Mouse (Mus musculus) left cerebral cortex, postnatal 4 days (tissue): Measurements from ENCODE around the gene Gm10961. TPM values are rescaled to one million over a fixed set of nuclear protein-coding genes. Genes with fewer than 3 reads are reported as not detected.
"Not testable (repeated sequence)": the region's sequence is repeated elsewhere in the genome, so short reads cannot be mapped to it uniquely, and the experiment has no call there.

ENCODE experiments used
- DNase-seq: peaks from one replicate; pipeline ENCODE4 v3.0.0-alpha.2; 2022
- intact Hi-C: fragments of 180-260 bp; cut with DNase I; formaldehyde crosslinking; loops from one replicate; pipeline ENCODE4 v1.15.1; 2025
- total RNA-seq, 2 experiments: library from RNA; stranded (reverse); gene quantifications; 2 replicates each; pipeline ENCODE4 v1.2.3; 2021

Gene Gm10961
- total RNA-seq, 2 experiments from 2014 or later, result not detected

- intact Hi-C loops, result no loop called here
- peak; percentile 82 for DNase-seq
Measured at GRCm38 (mm10) chr3:107612902-107613525, 18.1 kb upstream of the Gm10961 start.

GRCm38 (mm10) chr3:107617800-107618199, 13.3 kb upstream of the Gm10961 start:
- DNase-seq, result no peak
- intact Hi-C loops, result no loop called here

GRCm38 (mm10) chr3:107619911-107620310, 11.2 kb upstream of the Gm10961 start:
- intact Hi-C loops, result loop anchor here (10.0 kb wide), 1 partner anchor 55 kb away; no protein-coding TSS in a partner anchor
- no peak for DNase-seq

- intact Hi-C loops, result loop anchor here (10.0 kb wide), 1 partner anchor 53 kb away; no protein-coding TSS in a partner anchor
- DNase-seq, result no peak
Measured at GRCm38 (mm10) chr3:107621286-107622075, 9.6 kb upstream of the Gm10961 start.

- intact Hi-C loops, result loop anchor here (10.0 kb wide), 1 partner anchor 52 kb away; no protein-coding TSS in a partner anchor
- no peak for DNase-seq
Measured at GRCm38 (mm10) chr3:107622537-107622936, 8.6 kb upstream of the Gm10961 start.

- DNase-seq, result no peak
- intact Hi-C loops, result loop anchor here (10.0 kb wide), 1 partner anchor 50 kb away; no protein-coding TSS in a partner anchor
Measured at GRCm38 (mm10) chr3:107624424-107624823, 6.7 kb upstream of the Gm10961 start.

- DNase-seq, result no peak
- intact Hi-C loops, result loop anchor here (10.0 kb wide), 1 partner anchor 49 kb away; no protein-coding TSS in a partner anchor
Measured at GRCm38 (mm10) chr3:107625536-107625935, 5.6 kb upstream of the Gm10961 start.

GRCm38 (mm10) chr3:107626751-107627150, 4.4 kb upstream of the Gm10961 start:
- DNase-seq, result no peak
- intact Hi-C loops, result loop anchor here (10.0 kb wide), 1 partner anchor 48 kb away; no protein-coding TSS in a partner anchor

- DNase-seq, result no peak
- intact Hi-C loops, result loop anchor here (10.0 kb wide), 1 partner anchor 47 kb away; no protein-coding TSS in a partner anchor
Measured at GRCm38 (mm10) chr3:107627641-107628040, 3.5 kb upstream of the Gm10961 start.

GRCm38 (mm10) chr3:107628551-107628950, 2.6 kb upstream of the Gm10961 start:
- intact Hi-C loops, result loop anchor here (10.0 kb wide), 1 partner anchor 46 kb away; no protein-coding TSS in a partner anchor
- DNase-seq, result no peak

- DNase-seq, result no peak
- intact Hi-C loops, result loop anchor here (10.0 kb wide), 1 partner anchor 45 kb away; no protein-coding TSS in a partner anchor
Measured at GRCm38 (mm10) chr3:107629411-107629810, 1.7 kb upstream of the Gm10961 start.

GRCm38 (mm10) chr3:107631523-107631958, 419 bp downstream of the Gm10961 start, which contains the start of gene Strip1:
Gene Strip1 (minus strand): TSS chr3:107631694.
- intact Hi-C loops, result no loop called here
- peak; percentile 96 for DNase-seq

GRCm38 (mm10) chr3:107632786-107633185, 1.7 kb downstream of the Gm10961 start:
- DNase-seq, result no peak
- intact Hi-C loops, result no loop called here

GRCm38 (mm10) chr3:107633906-107634305, 2.8 kb downstream of the Gm10961 start:
- intact Hi-C loops, result no loop called here
- DNase-seq, result no peak

- intact Hi-C loops, result no loop called here
- no peak for DNase-seq
Measured at GRCm38 (mm10) chr3:107635836-107636235, 4.7 kb downstream of the Gm10961 start.

GRCm38 (mm10) chr3:107636236-107636635, 5.1 kb downstream of the Gm10961 start:
- no peak for DNase-seq
- intact Hi-C loops, result no loop called here

GRCm38 (mm10) chr3:107637606-107638172, 6.6 kb downstream of the Gm10961 start:
- DNase-seq, result no peak
- intact Hi-C loops, result no loop called here

- intact Hi-C loops, result no loop called here
- DNase-seq, result no peak
Measured at GRCm38 (mm10) chr3:107646947-107647346, 15.8 kb downstream of the Gm10961 start.

GRCm38 (mm10) chr3:107650276-107650675, 19.2 kb downstream of the Gm10961 start:
- not testable (repeated sequence) for DNase-seq

GRCm38 (mm10) chr3:107652968-107653367, 21.8 kb downstream of the Gm10961 start:
- intact Hi-C loops, result no loop called here

More at GRCm38 (mm10) chr3:107650276-107650675, 19.2 kb downstream of the Gm10961 start:
- intact Hi-C loops, result not testable (repeated sequence)

GRCm38 (mm10) chr3:107654861-107655260, 23.7 kb downstream of the Gm10961 start:
- intact Hi-C loops, result no loop called here
- DNase-seq, result no peak

More at GRCm38 (mm10) chr3:107652968-107653367, 21.8 kb downstream of the Gm10961 start:
- no peak for DNase-seq
